Mouse (Mus musculus) testis, adult 2 months (tissue): Measurements from ENCODE around the gene Ghitm.

Source experiments
- CTCF ChIP-seq: fragments of 200-500 bp; IDR thresholded peaks from 2 replicates; pipeline ENCODE4 v1.5.1; 2012; ENCODE audit warnings: low read depth, mild to moderate bottlenecking, inconsistent platforms, low read length, moderate library complexity; ENCODE audit not compliant: control insufficient read depth, insufficient read depth, insufficient replicate concordance
- POLR2A ChIP-seq: fragments of 200-500 bp; IDR thresholded peaks from 2 replicates; pipeline ENCODE4 v1.6.1; 2012; ENCODE audit warnings: low read depth, mild to moderate bottlenecking, inconsistent platforms, low read length, moderate library complexity; ENCODE audit not compliant: control insufficient read depth

- peak; percentile 94 for TF ChIP-seq POLR2A
- 0 out of 2 replicates have a peak, but pooled peaks have one; percentile 9 for TF ChIP-seq CTCF
Observed at GRCm38 (mm10) chr14:37135127-37135593, at the start of gene Ghitm.
